Mouse (Mus musculus) olfactory bulb, adult 2 months (tissue): ENCODE data around the gene Fndc1.

ENCODE experiments used
- CTCF ChIP-seq: fragments of 200-500 bp; IDR thresholded peaks from 2 replicates; pipeline ENCODE4 v1.5.1; 2012; ENCODE audit warnings: low read depth, mild to moderate bottlenecking, low read length, moderate library complexity; ENCODE audit not compliant: insufficient read depth
- POLR2A ChIP-seq: fragments of 200-500 bp; IDR thresholded peaks from 2 replicates; pipeline ENCODE4 v1.6.1; 2012; ENCODE audit warnings: mild to moderate bottlenecking, low read depth, low read length, moderate library complexity; ENCODE audit not compliant: insufficient read depth

GRCm38 (mm10) chr17:7816602-7817001 is 10.5 kb downstream of the Fndc1 start:
- no peak for TF ChIP-seq CTCF
- no peak for TF ChIP-seq POLR2A
